Mouse (Mus musculus) heart, embryonic 11.5 days (tissue): ENCODE measurements around the gene Ttc7. TPM values are rescaled to one million over a fixed set of nuclear protein-coding genes. Genes with fewer than 3 reads are reported as not detected.

ENCODE experiments used
- ATAC-seq: fragments of 200-750 bp; cut with Nextera tagmentation; replicated peaks from 2 replicates; pipeline ENCODE4 v1.8.0; 2017; ENCODE audit warnings: moderate library complexity; ENCODE audit not compliant: insufficient number of reproducible peaks, low FRiP score, low TSS enrichment
- H3K27ac ChIP-seq: fragments of 300-500 bp; sonication (generic); 2 replicates; pipeline ENCODE4 v1.5.1; 2014; ENCODE audit warnings: mild to moderate bottlenecking, low read depth, low read length
- H3K27me3 ChIP-seq: fragments of 300-500 bp; sonication (generic); 2 replicates; pipeline ENCODE4 v1.6.1; 2014; ENCODE audit warnings: mild to moderate bottlenecking, low read length, mixed read lengths; ENCODE audit not compliant: control insufficient read depth, insufficient read depth
- H3K36me3 ChIP-seq: fragments of 300-500 bp; sonication (generic); 2 replicates; pipeline ENCODE4 v1.6.1; 2014; ENCODE audit warnings: mild to moderate bottlenecking, low read length, moderate library complexity, mixed read lengths; ENCODE audit not compliant: control insufficient read depth, insufficient read depth
- H3K4me1 ChIP-seq: fragments of 300-500 bp; sonication (generic); 2 replicates; pipeline ENCODE4 v1.6.1; 2014; ENCODE audit warnings: low read length; ENCODE audit not compliant: control insufficient read depth, insufficient read depth
- H3K4me2 ChIP-seq: fragments of 300-500 bp; sonication (generic); 2 replicates; pipeline ENCODE4 v1.6.1; 2014; ENCODE audit warnings: mild to moderate bottlenecking, moderate library complexity
- H3K4me3 ChIP-seq: fragments of 300-500 bp; sonication (generic); 2 replicates; pipeline ENCODE4 v1.5.1; 2014; ENCODE audit warnings: low read depth, low read length
- H3K9ac ChIP-seq: fragments of 300-500 bp; sonication (generic); 2 replicates; pipeline ENCODE4 v1.6.1; 2014; ENCODE audit warnings: mild to moderate bottlenecking, low read depth, low read length, moderate library complexity
- H3K9me3 ChIP-seq: fragments of 300-500 bp; sonication (generic); replicated peaks from 2 replicates; pipeline ENCODE4 v1.6.1; 2016; ENCODE audit warnings: low read length; ENCODE audit not compliant: control insufficient read depth
- WGBS: fragments of 180-500 bp; shearing (Covaris S2); extraction: QIAGEN DNeasy Blood & Tissue Kit; methylation state at CpG from one replicate; pipeline ENCODE4 v1.1.7; 2014; ENCODE audit not compliant: insufficient replicate concordance; 5-methylcytosine and 5-hydroxymethylcytosine counted together
- polyA plus RNA-seq: library from polyadenylated mRNA; unstranded; fragments of >200 nt; fragmentation: Nextera tagmentation; extraction: Ambion mirVana; gene quantifications from 2 replicates; pipeline ENCODE4 v1.2.1, GENCODE M21; 2014

The Ttc7 gene
- polyA plus RNA-seq, 1 experiment from 2014 or later, result 1.9 TPM

DNA sequence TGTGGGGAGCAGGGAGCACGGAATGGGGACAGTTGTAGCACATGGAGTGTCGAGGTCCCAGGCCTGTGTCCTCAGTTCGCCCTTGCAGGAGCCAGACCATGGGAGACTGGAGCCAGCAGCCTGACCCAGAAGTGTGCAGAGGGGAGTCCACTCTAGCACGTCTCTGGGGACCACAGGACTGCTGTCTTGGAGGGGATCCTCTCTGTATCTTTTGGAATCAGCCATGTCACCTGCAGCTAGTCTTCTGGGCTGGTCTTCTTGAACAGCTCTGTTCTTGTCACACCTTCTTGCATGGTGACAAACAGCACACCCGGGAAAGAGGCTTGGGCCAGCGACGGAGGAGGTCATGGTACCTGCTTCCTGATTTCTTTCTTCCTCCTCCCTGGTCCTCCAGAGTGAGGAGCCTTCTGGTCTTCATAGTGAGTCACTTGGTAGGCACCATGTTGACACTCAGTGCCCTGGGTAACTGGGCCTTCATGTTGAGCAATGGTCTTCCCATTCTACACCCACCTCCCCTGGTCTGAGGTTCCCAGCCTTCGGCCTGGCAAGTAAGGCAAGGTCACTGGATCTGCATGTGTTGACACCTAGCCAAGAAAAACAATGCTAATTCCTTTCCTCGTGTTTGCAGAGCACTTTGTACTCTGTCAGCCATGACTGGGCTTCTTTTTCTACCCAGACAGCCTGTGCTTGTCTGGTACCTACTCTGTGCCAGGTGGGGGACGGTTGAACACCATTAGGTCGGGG is 21.6 kb downstream of the Ttc7 start:
- no peak overlapping the region for H3K9ac ChIP-seq
- 0 out of 2 replicates have a peak, but pooled peaks cover 3% of the 10 kb centered on the region for H3K4me1 ChIP-seq
- no peak overlapping the region for H3K4me2 ChIP-seq
- ATAC-seq, result no peak
- H3K36me3 ChIP-seq, result no peaks in the 10 kb centered on the region
- no peaks in the 10 kb centered on the region for H3K9me3 ChIP-seq
- H3K4me3 ChIP-seq, result no peak overlapping the region
- no peak overlapping the region for H3K27ac ChIP-seq
- 71% methylated on average over 11 of the region's 11 CpGs for WGBS
- H3K27me3 ChIP-seq, result no peaks in the 10 kb centered on the region; the same call in 1 of the 2 replicates

DNA sequence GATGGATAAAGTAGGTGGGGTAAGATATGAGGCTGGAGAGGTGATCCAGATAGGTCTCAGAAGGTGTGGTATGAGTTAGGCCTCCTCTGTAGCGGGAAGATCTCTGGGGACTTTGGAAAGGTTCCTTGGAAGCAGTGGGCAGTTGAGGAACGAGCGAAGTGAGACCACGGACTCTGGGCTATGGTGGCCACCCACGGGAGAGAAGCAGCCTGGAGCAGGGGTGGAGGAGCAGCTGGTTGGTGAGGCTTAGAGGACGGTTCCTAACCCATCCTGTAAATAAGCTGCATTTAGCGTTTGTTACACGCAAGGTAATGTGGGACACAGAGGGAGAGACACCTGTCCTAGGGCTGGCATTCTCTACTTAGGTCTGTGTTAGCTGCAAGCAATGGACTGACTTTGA is 22.4 kb downstream of the Ttc7 start:
- Histone ChIP-seq H3K9ac (no peak overlapping the region), H3K4me3 (no peak overlapping the region), H3K27ac (no peak overlapping the region), H3K4me2 (no peak overlapping the region), H3K4me1 (0 out of 2 replicates have a peak, but pooled peaks cover 3% of the 10 kb centered on the region), H3K9me3 (no peaks in the 10 kb centered on the region), H3K27me3 (no peaks in the 10 kb centered on the region; the same call in 1 of the 2 replicates), H3K36me3 (no peaks in the 10 kb centered on the region)
- WGBS, result 81% methylated on average over 8 of the region's 8 CpGs
- no peak for ATAC-seq

DNA sequence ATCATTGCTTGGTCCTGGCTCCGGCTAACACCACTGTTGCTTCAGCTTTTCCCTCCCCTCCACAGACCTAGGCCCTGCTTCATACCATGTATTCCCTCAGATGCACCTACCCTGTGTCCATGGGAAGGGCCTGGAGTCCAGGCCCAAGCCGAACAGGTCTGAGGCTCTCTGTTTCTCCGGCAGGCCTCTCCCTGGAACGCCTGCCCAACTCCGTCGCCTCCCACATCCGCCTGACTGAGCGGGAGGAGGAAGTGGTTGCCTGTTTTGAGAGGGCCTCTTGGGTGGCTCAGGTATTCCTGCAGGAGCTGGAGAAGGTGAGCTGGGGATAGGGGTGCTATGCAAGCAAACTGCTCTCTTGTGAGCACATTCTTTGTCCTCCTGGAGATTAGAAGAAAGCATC is 24.1 kb downstream of the Ttc7 start:
- no peak overlapping the region for H3K4me2 ChIP-seq
- H3K27ac ChIP-seq, result no peak overlapping the region
- 78% methylated on average over 8 of the region's 8 CpGs for WGBS
- no peak overlapping the region for H3K9ac ChIP-seq
- H3K9me3 ChIP-seq, result no peaks in the 10 kb centered on the region
- no peak for ATAC-seq
- no peak overlapping the region for H3K4me3 ChIP-seq
- H3K4me1 ChIP-seq, result 0 out of 2 replicates have a peak, but pooled peaks cover 3% of the 10 kb centered on the region
- no peaks in the 10 kb centered on the region for H3K36me3 ChIP-seq
- H3K27me3 ChIP-seq, result no peaks in the 10 kb centered on the region; the same call in 1 of the 2 replicates

DNA sequence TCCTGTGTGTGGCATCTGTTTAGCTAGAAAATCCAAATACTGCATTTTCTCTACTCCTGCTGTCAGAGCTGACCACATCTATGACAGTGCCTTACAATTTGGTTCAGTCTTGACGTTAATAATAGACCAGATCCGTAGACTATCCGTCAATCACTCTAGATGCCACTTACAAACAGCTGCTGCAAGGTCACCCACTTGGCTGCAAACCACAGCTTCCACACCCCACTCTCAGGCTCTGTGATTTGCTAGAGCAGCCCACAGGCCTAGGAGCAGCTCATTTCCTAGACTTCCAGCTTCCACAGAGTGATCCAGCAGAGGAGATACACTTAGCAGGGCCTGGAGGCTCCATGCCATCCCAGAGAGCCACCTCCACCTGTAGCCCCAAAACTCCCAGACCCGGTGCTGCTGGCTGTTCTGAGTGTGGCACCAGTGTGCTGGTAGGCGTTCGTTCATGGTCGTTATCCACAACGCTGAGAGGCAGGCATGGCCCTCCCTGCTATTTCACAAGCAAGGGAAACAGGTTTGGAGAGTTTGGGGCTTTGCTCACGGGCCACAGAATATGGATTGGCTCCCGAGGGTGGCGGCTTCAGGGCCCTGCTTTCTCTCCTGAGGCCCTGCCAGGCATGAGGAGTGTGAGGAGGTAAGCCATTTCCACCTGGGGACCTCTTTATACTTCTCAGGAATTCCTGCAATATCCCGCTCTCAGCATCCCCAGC is 26.5 kb downstream of the Ttc7 start:
- 73% methylated on average over 12 of the region's 12 CpGs for WGBS
- no peak for ATAC-seq
- Histone ChIP-seq H3K27ac (no peak overlapping the region), H3K4me2 (no peak overlapping the region), H3K36me3 (no peaks in the 10 kb centered on the region), H3K27me3 (no peaks in the 10 kb centered on the region; the same call in 1 of the 2 replicates), H3K4me3 (no peak overlapping the region), H3K4me1 (peaks cover 9% of the 10 kb centered on the region), H3K9me3 (no peaks in the 10 kb centered on the region), H3K9ac (no peak overlapping the region)

DNA sequence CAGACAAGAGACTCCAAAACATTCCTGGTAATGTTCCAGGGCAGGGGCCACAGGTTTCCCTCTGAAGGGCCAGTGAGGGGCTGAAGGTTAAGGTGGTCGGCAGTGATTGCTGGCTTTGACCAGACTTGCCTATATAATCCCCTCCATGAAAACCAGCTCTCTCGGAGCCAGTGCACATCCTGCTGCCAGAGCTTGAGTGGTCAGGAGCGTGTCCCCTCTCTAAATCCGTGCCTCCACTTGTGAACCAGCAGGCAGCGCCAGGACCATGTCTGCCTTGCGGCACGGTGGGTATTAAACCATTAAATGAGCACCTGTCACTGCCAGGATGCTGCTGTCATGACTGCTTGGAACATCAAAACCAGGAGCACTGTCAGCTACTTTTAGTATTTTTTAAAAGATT is 27.8 kb downstream of the Ttc7 start:
- 78% methylated on average over 7 of the region's 7 CpGs for WGBS
- H3K36me3 ChIP-seq, result no peaks in the 10 kb centered on the region
- no peak overlapping the region for H3K9ac ChIP-seq
- no peak for ATAC-seq
- no peaks in the 10 kb centered on the region; the same call in 1 of the 2 replicates for H3K27me3 ChIP-seq
- H3K27ac ChIP-seq, result no peak overlapping the region
- no peaks in the 10 kb centered on the region for H3K9me3 ChIP-seq
- peaks cover 13% of the 10 kb centered on the region for H3K4me1 ChIP-seq
- no peak overlapping the region for H3K4me2 ChIP-seq
- H3K4me3 ChIP-seq, result no peak overlapping the region

DNA sequence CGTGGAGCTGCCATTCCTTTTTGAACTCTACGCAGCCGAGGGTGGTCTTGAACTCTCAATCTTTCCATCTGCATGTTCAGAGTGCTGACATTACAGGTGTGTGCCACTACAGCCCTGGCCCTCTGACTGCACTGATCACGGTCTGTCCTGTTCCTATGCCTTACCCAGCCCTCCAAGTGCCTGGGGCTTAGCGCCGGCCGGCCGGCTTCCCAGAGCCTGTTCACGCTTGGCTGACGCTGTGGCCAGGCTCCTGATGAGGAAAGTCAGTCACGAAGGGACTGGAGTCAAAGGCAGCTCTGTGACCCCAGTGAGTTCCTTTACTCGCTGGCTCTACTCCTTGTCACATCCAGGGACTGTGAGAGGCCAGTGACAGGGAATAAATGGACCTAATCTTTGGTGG is 29.7 kb downstream of the Ttc7 start:
- H3K9me3 ChIP-seq, result no peaks in the 10 kb centered on the region
- H3K4me2 ChIP-seq, result peak overlapping the region; percentile 8; the same call in 1 of the 2 replicates
- no peak for ATAC-seq
- 43% methylated on average over 12 of the region's 12 CpGs for WGBS
- 0 out of 2 replicates have a peak overlapping the region, but pooled peaks have one; percentile 15 for H3K27ac ChIP-seq
- H3K9ac ChIP-seq, result 0 out of 2 replicates have a peak overlapping the region, but pooled peaks have one; percentile 28
- no peaks in the 10 kb centered on the region; the same call in 1 of the 2 replicates for H3K27me3 ChIP-seq
- H3K4me3 ChIP-seq, result no peak overlapping the region
- H3K4me1 ChIP-seq, result peaks cover 15% of the 10 kb centered on the region
- H3K36me3 ChIP-seq, result no peaks in the 10 kb centered on the region

DNA sequence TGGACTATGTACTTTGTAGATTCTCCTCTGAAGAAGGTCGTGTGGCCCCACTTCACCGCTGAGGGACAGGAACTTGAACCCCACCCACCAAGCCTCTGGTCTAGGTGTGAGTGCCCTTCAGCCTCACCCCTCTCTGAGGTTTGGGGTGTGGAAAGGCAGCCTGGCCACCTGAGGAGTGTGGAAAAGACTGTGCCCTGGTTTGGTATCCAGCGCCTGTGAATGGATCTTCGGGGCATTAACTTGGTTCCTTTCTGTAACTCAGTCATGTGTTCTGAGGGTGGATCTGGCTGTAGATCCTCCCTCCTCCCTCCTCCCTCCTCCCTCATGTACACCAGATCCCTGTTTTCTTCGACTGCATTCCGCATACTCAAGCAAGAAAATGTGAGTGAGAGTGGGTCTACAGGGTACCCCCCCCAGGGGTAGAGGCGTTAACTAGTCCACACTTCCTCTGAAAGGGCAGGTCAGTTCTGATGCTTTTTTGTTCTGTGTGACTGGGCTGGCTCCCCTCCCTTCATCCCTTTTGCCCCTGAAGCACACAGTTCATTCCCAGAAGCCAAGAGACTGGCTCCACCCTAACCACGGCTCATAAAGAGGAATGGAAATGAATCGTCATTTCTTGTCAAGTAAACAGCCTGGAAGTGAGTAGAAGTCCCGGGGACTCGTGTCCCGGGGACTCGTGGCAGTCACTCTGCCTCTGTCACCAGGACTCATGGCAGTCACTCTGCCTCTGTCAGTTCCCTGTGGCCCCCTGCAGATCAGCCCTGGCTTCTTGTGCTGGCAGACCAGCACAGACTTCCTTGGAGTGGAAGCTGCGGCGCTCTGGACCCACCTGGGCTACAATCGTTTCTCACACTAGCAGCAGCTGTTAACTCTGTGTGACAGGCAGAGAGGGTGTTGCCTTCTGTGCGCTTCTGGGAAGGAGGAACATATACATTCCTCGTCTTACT is 30.5 kb downstream of the Ttc7 start:
- 38% methylated on average over 18 of the region's 18 CpGs for WGBS
- Histone ChIP-seq H3K4me2 (no peak overlapping the region; the same call in none of the 2 replicates), H3K36me3 (no peaks in the 10 kb centered on the region), H3K27ac (no peak overlapping the region), H3K9ac (no peak overlapping the region), H3K9me3 (no peaks in the 10 kb centered on the region), H3K27me3 (no peaks in the 10 kb centered on the region; the same call in 1 of the 2 replicates), H3K4me3 (no peak overlapping the region), H3K4me1 (peaks cover 15% of the 10 kb centered on the region)
- ATAC-seq, result no peak

DNA sequence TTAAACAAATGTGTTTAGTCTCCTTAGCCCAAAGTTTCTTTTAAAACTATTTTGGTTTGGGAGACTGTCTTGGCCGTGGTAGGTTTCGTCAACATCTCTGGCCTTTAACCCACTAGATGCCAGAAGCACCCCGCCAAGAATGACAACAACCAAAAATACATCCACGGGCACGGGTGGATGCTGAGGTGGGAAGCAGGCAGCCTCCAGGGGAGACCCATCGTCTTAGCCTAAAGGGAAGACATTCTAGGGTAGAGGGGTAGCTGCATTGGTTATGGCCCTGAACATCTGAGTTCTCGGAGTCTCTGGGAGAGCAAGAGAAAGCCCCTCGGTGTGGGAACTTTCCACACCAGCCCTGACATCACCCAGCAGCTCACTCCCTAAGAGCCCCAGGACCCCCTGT is 31.4 kb downstream of the Ttc7 start:
- Histone ChIP-seq H3K9me3 (no peaks in the 10 kb centered on the region), H3K4me1 (peaks cover 15% of the 10 kb centered on the region), H3K27ac (no peak overlapping the region), H3K4me3 (no peak overlapping the region), H3K9ac (no peak overlapping the region), H3K36me3 (no peaks in the 10 kb centered on the region), H3K4me2 (no peak overlapping the region), H3K27me3 (no peaks in the 10 kb centered on the region; the same call in 1 of the 2 replicates)
- WGBS, result 69% methylated on average over 8 of the region's 8 CpGs
- ATAC-seq, result no peak
